Mouse (Mus musculus): Measurements from ENCODE around the gene Nucb1. TPM values are rescaled to one million over a fixed set of nuclear protein-coding genes. Genes with fewer than 3 reads are reported as not detected.
A peak's percentile ranks its signal among the peaks of the same experiment; 100 is the strongest.
"Not testable (repeated sequence)": the region's sequence is repeated elsewhere in the genome, so short reads cannot be mapped to it uniquely, and the experiment has no call there.

Nucb1 gene
- polyA plus RNA-seq, 1 experiment from 2014 or later: 199 TPM

DNA sequence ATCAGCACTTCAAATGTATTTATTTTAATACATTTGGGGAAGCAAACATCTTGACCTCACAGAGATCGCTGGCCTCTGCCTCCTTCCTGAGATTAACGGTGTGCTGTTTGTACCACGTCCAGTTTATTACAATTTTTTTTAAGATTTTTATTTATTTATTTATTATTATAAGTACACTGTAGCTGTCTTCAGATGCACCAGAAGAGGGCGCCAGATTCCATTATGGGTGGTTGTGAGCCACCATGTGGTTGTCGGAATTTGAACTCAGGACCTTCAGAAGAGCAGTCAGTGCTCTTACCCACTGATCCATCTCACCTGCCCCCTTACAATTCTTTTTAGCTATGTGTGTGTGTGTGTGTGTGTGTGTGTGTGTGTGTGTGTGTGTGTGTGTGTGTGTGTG is 6.6 kb upstream of the Nucb1 start:
- H3K27ac ChIP-seq (replicated peaks); H3K4me3 ChIP-seq (ENCODE audit: low read depth, low read length); H3K27me3 ChIP-seq (ENCODE audit: control insufficient read depth, insufficient read depth, low read length); ATAC-seq (ENCODE audit: low FRiP score, low TSS enrichment); H3K4me2 ChIP-seq (replicated peaks; ENCODE audit: low read depth); H3K9ac ChIP-seq (ENCODE audit: low read length); DNase-seq (ENCODE audit: low spot score); H3K9me3 ChIP-seq (ENCODE audit: control insufficient read depth, low read length); H3K36me3 ChIP-seq (ENCODE audit: control insufficient read depth, insufficient read depth, low read length); H3K4me1 ChIP-seq (replicated peaks; ENCODE audit: control insufficient read depth, insufficient read depth): not testable (repeated sequence)
- 64% methylated on average over 5 of the region's 5 CpGs for WGBS
- peak; percentile 47 for TF ChIP-seq CTCF (IDR thresholded peaks at IDR 0.05; ENCODE audit: low read depth)

DNA sequence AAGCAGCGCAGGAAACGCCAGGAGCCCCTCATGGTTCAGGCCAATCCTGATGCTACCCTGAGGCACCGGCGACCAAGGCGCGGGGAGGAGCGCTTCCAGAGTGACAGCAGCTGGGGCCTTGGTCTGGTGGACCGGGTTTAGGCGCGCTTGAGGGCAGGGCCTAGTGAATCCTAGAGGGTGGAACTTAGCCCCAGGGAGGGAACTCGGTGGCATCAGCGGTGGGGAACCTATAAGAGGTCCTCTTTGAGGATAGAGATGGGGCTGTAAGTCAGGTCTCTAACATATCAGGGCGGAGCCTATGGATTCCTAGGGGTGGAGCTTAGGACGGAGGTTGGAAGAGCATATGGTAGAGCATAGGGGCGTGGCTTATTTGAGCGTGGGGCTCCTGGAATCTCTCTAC is 5.2 kb upstream of the Nucb1 start:
- no peak overlapping the region for H3K9ac ChIP-seq (ENCODE audit: low read length)
- TF ChIP-seq EP300 (optimal IDR thresholded peaks at IDR 0.05) (no peak), CTCF (IDR thresholded peaks at IDR 0.05; ENCODE audit: low read depth) (no peak)
- peak; percentile 35 for ATAC-seq (ENCODE audit: low FRiP score, low TSS enrichment)
- no peaks in the 10 kb centered on the region for H3K4me1 ChIP-seq (replicated peaks; ENCODE audit: control insufficient read depth, insufficient read depth)
- H3K36me3 ChIP-seq (ENCODE audit: control insufficient read depth, insufficient read depth, low read length): no peaks in the 10 kb centered on the region
- H3K9me3 ChIP-seq (ENCODE audit: control insufficient read depth, low read length): no peaks in the 10 kb centered on the region
- DNase-seq (ENCODE audit: low spot score): no peak
- peak overlapping the region; percentile 29; the same call in 1 of the 2 replicates for H3K4me2 ChIP-seq (replicated peaks; ENCODE audit: low read depth)
- H3K27me3 ChIP-seq (ENCODE audit: control insufficient read depth, insufficient read depth, low read length): no peaks in the 10 kb centered on the region
- H3K27ac ChIP-seq (replicated peaks): 0 out of 2 replicates have a peak overlapping the region, but pooled peaks have one; percentile 4
- WGBS: 27% methylated on average over 16 of the region's 16 CpGs
- no peak overlapping the region for H3K4me3 ChIP-seq (ENCODE audit: low read depth, low read length)

DNA sequence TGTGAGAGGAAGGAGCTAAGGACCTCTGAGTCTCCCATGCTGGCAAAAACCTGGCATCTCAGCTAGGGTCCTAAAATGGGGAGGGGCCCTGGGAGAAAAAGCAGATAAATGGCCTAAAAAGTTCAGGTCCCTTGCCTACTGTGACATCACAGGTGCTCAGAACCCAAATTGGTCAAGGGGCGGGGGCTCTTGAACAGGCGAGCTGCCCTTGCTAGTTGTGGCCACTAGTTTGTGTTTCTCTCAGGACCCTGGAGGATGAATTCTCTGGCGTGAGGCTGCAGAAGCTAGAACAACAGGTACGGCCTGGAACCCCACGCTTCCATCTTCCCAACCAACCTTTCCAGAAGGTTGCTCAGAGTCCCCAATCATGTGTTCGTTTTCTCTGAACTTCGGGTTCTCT is 4.2 kb upstream of the Nucb1 start:
- no peak overlapping the region for H3K4me2 ChIP-seq (replicated peaks; ENCODE audit: low read depth)
- DNase-seq (ENCODE audit: low spot score): no peak
- TF ChIP-seq CTCF (IDR thresholded peaks at IDR 0.05; ENCODE audit: low read depth) (no peak), EP300 (optimal IDR thresholded peaks at IDR 0.05) (no peak)
- no peak overlapping the region for H3K27ac ChIP-seq (replicated peaks)
- H3K36me3 ChIP-seq (ENCODE audit: control insufficient read depth, insufficient read depth, low read length): no peaks in the 10 kb centered on the region
- no peak overlapping the region for H3K4me3 ChIP-seq (ENCODE audit: low read depth, low read length)
- H3K9me3 ChIP-seq (ENCODE audit: control insufficient read depth, low read length): no peaks in the 10 kb centered on the region
- ATAC-seq (ENCODE audit: low FRiP score, low TSS enrichment): no peak
- H3K27me3 ChIP-seq (ENCODE audit: control insufficient read depth, insufficient read depth, low read length): no peaks in the 10 kb centered on the region
- H3K9ac ChIP-seq (ENCODE audit: low read length): no peak overlapping the region
- peaks cover 2% of the 10 kb centered on the region; the same call in 1 of the 2 replicates for H3K4me1 ChIP-seq (replicated peaks; ENCODE audit: control insufficient read depth, insufficient read depth)
- WGBS: 83% methylated on average over 7 of the region's 7 CpGs

DNA sequence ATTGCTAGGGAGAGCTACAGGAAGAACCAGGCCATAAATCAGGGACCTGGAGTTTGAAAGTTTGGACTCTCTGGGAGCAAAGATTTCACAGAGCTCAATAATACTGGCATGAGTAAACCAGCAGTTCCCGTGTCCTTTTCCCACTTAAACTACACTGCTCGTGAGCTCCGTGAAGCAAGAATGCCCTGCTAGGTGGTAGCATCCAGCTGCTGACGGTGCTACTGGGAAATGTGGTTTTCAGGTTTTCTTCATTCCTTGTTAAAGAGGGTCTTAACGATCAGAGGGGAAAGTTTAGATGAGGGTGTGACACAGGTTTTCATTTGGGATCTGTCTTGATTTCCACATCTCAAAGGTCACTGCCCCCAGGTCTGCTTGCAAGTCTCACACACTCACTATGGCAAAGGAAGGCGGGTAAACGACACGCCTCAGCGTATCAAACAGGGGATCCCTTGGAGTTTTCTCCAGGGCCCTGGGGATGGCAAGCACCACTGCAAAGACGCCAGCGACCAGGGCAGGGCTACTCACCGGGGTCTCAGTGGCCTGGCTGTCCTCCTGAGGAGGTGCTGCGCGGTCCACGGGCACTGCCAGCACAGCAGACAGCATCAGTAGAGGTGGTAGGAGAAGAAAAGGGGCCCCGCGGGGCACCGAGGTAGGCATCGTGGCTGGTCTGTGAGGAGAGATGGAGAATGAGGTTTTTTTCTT is 874 bp downstream of the Nucb1 start:
- DNase-seq (ENCODE audit: low spot score) (no peak), ATAC-seq (ENCODE audit: low FRiP score, low TSS enrichment) (peak; percentile 9; the same call in 1 of the 2 replicates)
- peak overlapping the region; percentile 86 for H3K9ac ChIP-seq (ENCODE audit: low read length)
- H3K4me3 ChIP-seq (ENCODE audit: low read depth, low read length): peak overlapping the region; percentile 77
- TF ChIP-seq EP300 (optimal IDR thresholded peaks at IDR 0.05) (no peak), CTCF (IDR thresholded peaks at IDR 0.05; ENCODE audit: low read depth) (no peak)
- peaks cover 6% of the 10 kb centered on the region; the same call in 1 of the 2 replicates for H3K4me1 ChIP-seq (replicated peaks; ENCODE audit: control insufficient read depth, insufficient read depth)
- peak overlapping the region; percentile 94 for H3K27ac ChIP-seq (replicated peaks)
- 20% methylated on average over 19 of the region's 19 CpGs for WGBS
- peak overlapping the region; percentile 92 for H3K4me2 ChIP-seq (replicated peaks; ENCODE audit: low read depth)
- H3K9me3 ChIP-seq (ENCODE audit: control insufficient read depth, low read length): no peaks in the 10 kb centered on the region
- peaks cover 2% of the 10 kb centered on the region; the same call in 1 of the 2 replicates for H3K36me3 ChIP-seq (ENCODE audit: control insufficient read depth, insufficient read depth, low read length)
- H3K27me3 ChIP-seq (ENCODE audit: control insufficient read depth, insufficient read depth, low read length): no peaks in the 10 kb centered on the region

GRCm38 (mm10) chr7:45508561-45508960 is 1.6 kb downstream of the Nucb1 start:
- Histone ChIP-seq H3K9ac (ENCODE audit: low read length) (no peak overlapping the region), H3K27ac (replicated peaks) (peak overlapping the region; percentile 94), H3K36me3 (ENCODE audit: control insufficient read depth, insufficient read depth, low read length) (peaks cover 2% of the 10 kb centered on the region; the same call in 1 of the 2 replicates), H3K27me3 (ENCODE audit: control insufficient read depth, insufficient read depth, low read length) (no peaks in the 10 kb centered on the region), H3K4me1 (replicated peaks; ENCODE audit: control insufficient read depth, insufficient read depth) (peaks cover 6% of the 10 kb centered on the region; the same call in 1 of the 2 replicates), H3K4me2 (replicated peaks; ENCODE audit: low read depth) (peak overlapping the region; percentile 92; the same call in 1 of the 2 replicates), H3K9me3 (ENCODE audit: control insufficient read depth, low read length) (no peaks in the 10 kb centered on the region), H3K4me3 (ENCODE audit: low read depth, low read length) (no peak overlapping the region)
- TF ChIP-seq EP300 (optimal IDR thresholded peaks at IDR 0.05) (no peak), CTCF (IDR thresholded peaks at IDR 0.05; ENCODE audit: low read depth) (no peak)
- ATAC-seq (ENCODE audit: low FRiP score, low TSS enrichment) (peak; percentile 19; the same call in 1 of the 2 replicates), DNase-seq (ENCODE audit: low spot score) (no peak)
- WGBS: 79% methylated on average over 6 of the region's 6 CpGs

GRCm38 (mm10) chr7:45507583-45507982 is 2.6 kb downstream of the Nucb1 start:
- peaks cover 6% of the 10 kb centered on the region; the same call in 1 of the 2 replicates for H3K4me1 ChIP-seq (replicated peaks; ENCODE audit: control insufficient read depth, insufficient read depth)
- no peak overlapping the region for H3K4me2 ChIP-seq (replicated peaks; ENCODE audit: low read depth)
- DNase-seq (ENCODE audit: low spot score) (peak; percentile 77), ATAC-seq (ENCODE audit: low FRiP score, low TSS enrichment) (peak; percentile 60)
- TF ChIP-seq EP300 (optimal IDR thresholded peaks at IDR 0.05): no peak
- no peak for TF ChIP-seq CTCF (IDR thresholded peaks at IDR 0.05; ENCODE audit: low read depth)
- H3K27me3 ChIP-seq (ENCODE audit: control insufficient read depth, insufficient read depth, low read length): no peaks in the 10 kb centered on the region
- H3K9ac ChIP-seq (ENCODE audit: low read length): no peak overlapping the region
- H3K4me3 ChIP-seq (ENCODE audit: low read depth, low read length): no peak overlapping the region
- WGBS: 77% methylated on average over 6 of the region's 6 CpGs
- H3K27ac ChIP-seq (replicated peaks): peak overlapping the region; percentile 58
- H3K9me3 ChIP-seq (ENCODE audit: control insufficient read depth, low read length): no peaks in the 10 kb centered on the region
- peaks cover 4% of the 10 kb centered on the region for H3K36me3 ChIP-seq (ENCODE audit: control insufficient read depth, insufficient read depth, low read length)

All from stomach, postnatal 0 days (tissue).